Mouse (Mus musculus): ENCODE results near the gene Thsd1. TPM values are rescaled to one million over a fixed set of nuclear protein-coding genes. Genes with fewer than 3 reads are reported as not detected.

Gene Thsd1
- polyA plus RNA-seq (2012): 1.2 and 1.5 TPM in 2 replicates

GRCm38 (mm10) chr8:22227061-22227877 lies at the start of gene Thsd1:
Thsd1 (plus strand) TSS chr8:22227313.

GRCm38 (mm10) chr8:22185431-22186397 lies 41.4 kb upstream of the Thsd1 start, which contains the start of gene Ckap2:
Ckap2 (minus strand) TSS chr8:22185819.

GRCm38 (mm10) chr8:22192660-22193431 lies 34.3 kb upstream of the Thsd1 start, which contains the start of gene Vps36:
Vps36 (plus strand) TSS chr8:22192809.

GRCm38 (mm10) chr8:22282999-22283491 lies 55.9 kb downstream of the Thsd1 start, which contains the start of gene Tpte:
Tpte (plus strand) TSS chr8:22283441.

Other genes with a start within 250 kb of the Thsd1 start
- gene Atp7b, start 167.0 kb upstream of the Thsd1 start, polyA plus RNA-seq (2012): 3.3 and 3.8 TPM in 2 replicates
- 0.33 and 0.53 TPM in 2 replicates for gene Alg11, start 166.6 kb upstream of the Thsd1 start, polyA plus RNA-seq (2012)
- not detected in 2 replicates for gene Nek5, start 102.3 kb upstream of the Thsd1 start, polyA plus RNA-seq (2012)
- gene Nek3, start 60.9 kb upstream of the Thsd1 start, polyA plus RNA-seq (2012): 1.2 and 1.5 TPM in 2 replicates
- 6.6 and 8.3 TPM in 2 replicates for gene Ckap2, start 41.5 kb upstream of the Thsd1 start, polyA plus RNA-seq (2012)
- gene Vps36, start 34.5 kb upstream of the Thsd1 start, polyA plus RNA-seq (2012): 13.1 and 14.8 TPM in 2 replicates
- gene Tpte, start 56.1 kb downstream of the Thsd1 start, polyA plus RNA-seq (2012): not detected in 2 replicates
- gene Slc25a15, start 171.3 kb downstream of the Thsd1 start, polyA plus RNA-seq (2012): 5.7 and 6.8 TPM in 2 replicates
- 1.1 and 1.3 TPM in 2 replicates for gene Mrps31, start 184.0 kb downstream of the Thsd1 start, polyA plus RNA-seq (2012)

Measured in megakaryocyte-erythroid progenitor cell, adult 5 weeks (primary cell).